Mouse (Mus musculus): ENCODE measurements around the gene Erc2. TPM values are rescaled to one million over a fixed set of nuclear protein-coding genes. Genes with fewer than 3 reads are reported as not detected.
"Not testable (repeated sequence)": the region's sequence is repeated elsewhere in the genome, so short reads cannot be mapped to it uniquely, and the experiment has no call there.

Gene Erc2
- 4.0 and 4.3 TPM in 2 replicates for polyA plus RNA-seq (2015; fragmentation: Nextera tagmentation; extraction: Ambion mirVana)

DNA sequence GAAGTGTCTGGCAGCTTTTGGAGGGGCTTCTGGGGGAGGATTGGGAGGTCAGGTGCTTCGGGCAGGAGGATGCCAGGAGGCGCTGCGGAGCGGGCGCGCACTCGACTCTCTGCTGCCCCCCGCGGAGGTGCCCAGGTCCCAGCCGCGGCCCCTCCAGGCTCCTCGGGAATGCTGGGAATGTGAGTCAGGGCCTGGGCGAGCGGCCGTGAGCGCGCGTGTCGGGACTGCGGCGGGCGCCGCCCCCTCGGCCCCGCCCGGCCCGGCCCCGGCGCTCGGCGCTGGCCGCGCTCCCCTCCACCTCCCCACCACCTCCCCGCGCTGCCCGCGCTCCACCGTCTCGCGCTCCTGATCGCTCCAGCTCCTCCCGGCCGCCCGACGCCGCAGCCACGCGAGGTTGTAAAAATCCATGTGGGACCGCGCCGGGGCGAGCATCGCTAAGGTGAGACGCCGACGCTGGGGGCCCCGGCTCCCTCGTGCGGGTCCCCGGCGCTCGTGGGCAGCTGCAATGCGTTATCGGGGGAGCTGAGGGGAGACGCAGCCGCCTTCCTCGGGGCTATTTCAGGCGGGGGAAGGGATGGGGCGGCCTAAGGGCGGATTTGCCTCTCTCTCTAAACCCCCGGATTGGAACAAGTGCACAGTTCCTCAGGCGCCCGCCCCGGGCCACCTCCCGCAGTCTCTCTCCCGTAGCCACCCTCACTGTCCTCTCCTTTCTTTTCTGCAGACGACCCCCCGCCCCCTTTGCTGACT lies at the start of gene Erc2:
Gene Erc2 (plus strand): TSS at position 253 of the 747 bp plus-strand sequence.
- H3K4me3 ChIP-seq (ENCODE audit: low read length) = peak within 1 kb of the TSS; percentile 72
- under 1% methylated on average over 56 of the region's 78 CpGs for WGBS
- H3K9me3 ChIP-seq (ENCODE audit: control insufficient read depth, low read length) = 0 out of 2 replicates have a peak, but pooled peaks cover 3% of the 10 kb centered on the region
- no peak within 1 kb of the TSS for H3K27ac ChIP-seq (ENCODE audit: low read length)
- H3K27me3 ChIP-seq (replicated peaks; ENCODE audit: control insufficient read depth, insufficient read depth, low read length) = no peaks in the 10 kb centered on the region; the same call in 1 of the 2 replicates
- H3K36me3 ChIP-seq (ENCODE audit: control insufficient read depth, insufficient read depth, low read length) = no peaks in the 10 kb centered on the region
- peak within 1 kb of the TSS; percentile 74 for H3K9ac ChIP-seq (ENCODE audit: low read depth, low read length)
- peak within 1 kb of the TSS; percentile 99 for H3K4me2 ChIP-seq (ENCODE audit: low read depth, low read length)
- H3K4me1 ChIP-seq (ENCODE audit: control insufficient read depth, insufficient read depth, low read length) = no peaks in the 10 kb centered on the region
- peak; percentile 98 for ATAC-seq

DNA sequence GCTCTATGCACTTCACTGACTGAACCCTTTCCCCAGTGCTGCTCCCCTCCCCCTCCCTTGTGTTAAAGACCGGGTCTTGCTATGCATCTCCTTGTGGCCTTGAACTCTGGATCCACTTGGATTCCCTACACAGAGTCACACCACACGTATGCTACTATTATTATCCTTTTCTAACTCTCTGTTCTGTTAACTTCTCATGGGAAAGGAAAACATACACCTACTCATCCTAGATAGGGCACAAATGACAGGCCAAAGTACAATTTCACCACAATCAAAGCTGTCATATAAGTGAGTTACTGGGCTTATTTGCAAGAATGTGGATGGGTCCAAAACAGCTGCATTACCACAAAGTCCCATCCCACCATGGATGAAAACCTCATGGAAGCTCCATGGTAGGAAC lies 43.8 kb upstream of the Erc2 start:
- no peak overlapping the region for H3K9ac ChIP-seq (ENCODE audit: low read depth, low read length)
- no peaks in the 10 kb centered on the region for H3K27me3 ChIP-seq (replicated peaks; ENCODE audit: control insufficient read depth, insufficient read depth, low read length)
- ATAC-seq = peak; percentile 60
- H3K4me1 ChIP-seq (ENCODE audit: control insufficient read depth, insufficient read depth, low read length) = no peaks in the 10 kb centered on the region
- no peaks in the 10 kb centered on the region for H3K36me3 ChIP-seq (ENCODE audit: control insufficient read depth, insufficient read depth, low read length)
- no peak overlapping the region for H3K4me3 ChIP-seq (ENCODE audit: low read length)
- 72% methylated on average over 2 of the region's 2 CpGs for WGBS
- H3K4me2 ChIP-seq (ENCODE audit: low read depth, low read length) = no peak overlapping the region
- H3K27ac ChIP-seq (ENCODE audit: low read length) = no peak overlapping the region
- 0 out of 2 replicates have a peak, but pooled peaks cover 3% of the 10 kb centered on the region for H3K9me3 ChIP-seq (ENCODE audit: control insufficient read depth, low read length)

DNA sequence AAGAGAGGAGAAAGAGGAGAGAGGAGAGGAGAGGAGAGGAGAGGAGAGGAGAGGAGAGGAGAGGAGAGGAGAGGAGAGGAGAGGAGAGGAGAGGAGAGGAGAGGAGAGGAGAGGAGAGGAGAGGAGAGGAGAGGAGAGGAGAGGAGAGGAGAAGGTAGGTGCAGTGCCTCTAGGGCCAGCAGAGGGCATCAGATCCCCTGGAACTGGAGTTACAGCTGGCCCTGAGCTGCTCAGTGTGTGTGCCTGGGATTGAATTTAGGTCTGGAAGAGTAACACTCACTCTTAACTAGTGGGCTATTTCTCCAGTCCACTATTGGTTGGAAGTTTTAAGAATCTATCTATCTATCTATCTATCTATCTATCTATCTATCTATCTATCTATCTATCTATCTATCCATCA lies 32.6 kb upstream of the Erc2 start:
- H3K9me3 ChIP-seq (ENCODE audit: control insufficient read depth, low read length); H3K27ac ChIP-seq (ENCODE audit: low read length); H3K4me3 ChIP-seq (ENCODE audit: low read length); H3K4me2 ChIP-seq (ENCODE audit: low read depth, low read length); H3K4me1 ChIP-seq (ENCODE audit: control insufficient read depth, insufficient read depth, low read length); H3K9ac ChIP-seq (ENCODE audit: low read depth, low read length); ATAC-seq; H3K27me3 ChIP-seq (replicated peaks; ENCODE audit: control insufficient read depth, insufficient read depth, low read length); H3K36me3 ChIP-seq (ENCODE audit: control insufficient read depth, insufficient read depth, low read length): not testable (repeated sequence)

DNA sequence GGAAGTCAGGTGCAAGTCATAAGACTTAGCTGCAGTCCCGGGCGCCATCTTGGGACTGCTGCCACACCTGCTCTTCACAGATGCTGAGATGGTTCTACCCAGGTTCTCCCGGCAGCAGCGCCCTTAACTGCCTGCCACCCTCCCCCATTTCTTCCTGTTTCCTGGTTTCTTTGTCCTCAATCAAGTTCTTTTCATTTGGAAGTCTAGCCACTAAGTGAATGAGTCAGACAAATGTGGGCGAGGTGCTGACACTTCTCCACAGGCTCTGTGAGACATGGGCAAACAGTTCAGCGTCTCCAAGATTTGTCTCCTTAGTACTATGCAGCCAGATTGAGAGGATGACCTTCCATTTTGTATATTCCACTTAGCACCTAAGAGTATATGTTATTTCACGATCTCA lies 30.1 kb upstream of the Erc2 start:
- Histone ChIP-seq H3K9me3 (ENCODE audit: control insufficient read depth, low read length) (no peaks in the 10 kb centered on the region), H3K4me1 (ENCODE audit: control insufficient read depth, insufficient read depth, low read length) (no peaks in the 10 kb centered on the region), H3K27me3 (replicated peaks; ENCODE audit: control insufficient read depth, insufficient read depth, low read length) (no peaks in the 10 kb centered on the region), H3K36me3 (ENCODE audit: control insufficient read depth, insufficient read depth, low read length) (no peaks in the 10 kb centered on the region), H3K9ac (ENCODE audit: low read depth, low read length) (no peak overlapping the region), H3K4me3 (ENCODE audit: low read length) (no peak overlapping the region), H3K4me2 (ENCODE audit: low read depth, low read length) (no peak overlapping the region), H3K27ac (ENCODE audit: low read length) (no peak overlapping the region)
- WGBS = 81% methylated on average over 7 of the region's 7 CpGs
- ATAC-seq = no peak

DNA sequence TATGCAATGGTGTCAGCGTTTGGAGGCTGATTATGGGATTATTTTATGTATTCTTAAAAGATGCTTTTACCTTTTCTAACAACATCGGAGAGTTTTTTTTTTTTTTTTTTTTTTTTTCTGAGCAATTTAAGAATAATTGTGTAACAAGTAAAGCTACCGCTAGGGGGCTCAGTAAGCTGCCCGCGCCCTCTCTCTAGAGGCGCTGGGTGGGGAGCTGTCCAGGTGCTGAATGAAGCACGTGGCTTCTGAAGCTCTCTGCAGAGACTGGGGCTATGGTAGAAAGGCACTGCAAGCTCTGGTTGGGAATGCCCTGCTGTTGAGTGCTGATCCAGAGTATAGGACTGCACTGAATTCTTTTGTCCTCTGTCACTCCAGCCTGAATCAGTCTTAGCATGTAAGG lies 26.0 kb upstream of the Erc2 start:
- WGBS = 4% methylated on average over 7 of the region's 7 CpGs
- ATAC-seq = peak; percentile 81

DNA sequence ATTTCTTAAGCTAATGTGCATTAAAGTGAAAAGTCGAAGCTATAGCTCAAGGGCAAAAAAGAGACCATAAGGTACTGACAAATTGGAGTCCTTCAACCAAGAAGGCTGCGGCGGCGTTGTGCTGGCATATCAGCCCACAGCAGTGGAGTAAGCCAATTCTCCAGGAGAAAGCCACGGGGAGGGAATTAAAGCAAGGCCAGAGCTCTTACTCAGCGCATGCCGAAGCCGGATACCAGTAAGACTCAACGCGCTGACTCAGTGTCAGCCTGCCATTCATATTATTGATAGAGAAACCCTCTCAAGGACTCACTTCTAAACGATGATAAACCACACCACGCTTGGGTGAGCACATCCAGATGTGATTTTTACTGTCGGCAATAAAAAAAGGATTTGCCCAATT lies 20.1 kb upstream of the Erc2 start:
- no peaks in the 10 kb centered on the region for H3K36me3 ChIP-seq (ENCODE audit: control insufficient read depth, insufficient read depth, low read length)

More for the DNA sequence above, 26.0 kb upstream of the Erc2 start:
- H3K9me3 ChIP-seq (ENCODE audit: control insufficient read depth, low read length) = no peaks in the 10 kb centered on the region
- H3K9ac ChIP-seq (ENCODE audit: low read depth, low read length) = no peak overlapping the region
- no peaks in the 10 kb centered on the region for H3K36me3 ChIP-seq (ENCODE audit: control insufficient read depth, insufficient read depth, low read length)
- no peak overlapping the region for H3K27ac ChIP-seq (ENCODE audit: low read length)
- no peak overlapping the region for H3K4me3 ChIP-seq (ENCODE audit: low read length)
- H3K27me3 ChIP-seq (replicated peaks; ENCODE audit: control insufficient read depth, insufficient read depth, low read length) = no peaks in the 10 kb centered on the region
- H3K4me2 ChIP-seq (ENCODE audit: low read depth, low read length) = no peak overlapping the region
- H3K4me1 ChIP-seq (ENCODE audit: control insufficient read depth, insufficient read depth, low read length) = no peaks in the 10 kb centered on the region

DNA sequence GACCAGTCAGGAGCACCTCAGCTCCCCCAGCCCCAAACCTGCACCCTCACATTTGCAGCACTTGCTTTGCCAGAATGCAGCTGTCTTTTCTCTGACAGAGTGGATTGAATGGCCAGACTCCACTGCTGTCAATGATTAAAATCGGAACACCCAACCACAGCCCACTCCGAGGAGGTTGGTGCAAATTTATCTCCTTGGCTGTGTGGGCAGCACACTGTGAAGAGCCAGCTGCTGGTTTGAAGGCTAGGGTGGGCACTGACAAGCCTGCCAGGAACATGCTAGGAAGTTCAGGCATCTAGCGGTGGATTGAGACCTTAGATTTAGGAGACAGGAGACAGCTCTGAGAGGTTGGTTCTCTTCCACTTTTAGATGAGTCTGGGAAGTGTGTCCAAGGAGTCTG lies 14.8 kb upstream of the Erc2 start:
- ATAC-seq = no peak
- H3K36me3 ChIP-seq (ENCODE audit: control insufficient read depth, insufficient read depth, low read length) = no peaks in the 10 kb centered on the region
- no peak overlapping the region for H3K9ac ChIP-seq (ENCODE audit: low read depth, low read length)
- no peaks in the 10 kb centered on the region for H3K9me3 ChIP-seq (ENCODE audit: control insufficient read depth, low read length)
- 56% methylated on average over 3 of the region's 3 CpGs for WGBS
- no peak overlapping the region for H3K4me2 ChIP-seq (ENCODE audit: low read depth, low read length)
- H3K27ac ChIP-seq (ENCODE audit: low read length) = no peak overlapping the region
- no peaks in the 10 kb centered on the region for H3K27me3 ChIP-seq (replicated peaks; ENCODE audit: control insufficient read depth, insufficient read depth, low read length)
- H3K4me3 ChIP-seq (ENCODE audit: low read length) = no peak overlapping the region
- H3K4me1 ChIP-seq (ENCODE audit: control insufficient read depth, insufficient read depth, low read length) = no peaks in the 10 kb centered on the region

More for the DNA sequence above, 20.1 kb upstream of the Erc2 start:
- no peaks in the 10 kb centered on the region for H3K9me3 ChIP-seq (ENCODE audit: control insufficient read depth, low read length)
- no peak overlapping the region for H3K27ac ChIP-seq (ENCODE audit: low read length)
- H3K4me1 ChIP-seq (ENCODE audit: control insufficient read depth, insufficient read depth, low read length) = no peaks in the 10 kb centered on the region
- no peak for ATAC-seq
- H3K4me2 ChIP-seq (ENCODE audit: low read depth, low read length) = no peak overlapping the region
- H3K27me3 ChIP-seq (replicated peaks; ENCODE audit: control insufficient read depth, insufficient read depth, low read length) = no peaks in the 10 kb centered on the region
- no peak overlapping the region for H3K9ac ChIP-seq (ENCODE audit: low read depth, low read length)
- H3K4me3 ChIP-seq (ENCODE audit: low read length) = no peak overlapping the region
- WGBS = 68% methylated on average over 13 of the region's 13 CpGs

DNA sequence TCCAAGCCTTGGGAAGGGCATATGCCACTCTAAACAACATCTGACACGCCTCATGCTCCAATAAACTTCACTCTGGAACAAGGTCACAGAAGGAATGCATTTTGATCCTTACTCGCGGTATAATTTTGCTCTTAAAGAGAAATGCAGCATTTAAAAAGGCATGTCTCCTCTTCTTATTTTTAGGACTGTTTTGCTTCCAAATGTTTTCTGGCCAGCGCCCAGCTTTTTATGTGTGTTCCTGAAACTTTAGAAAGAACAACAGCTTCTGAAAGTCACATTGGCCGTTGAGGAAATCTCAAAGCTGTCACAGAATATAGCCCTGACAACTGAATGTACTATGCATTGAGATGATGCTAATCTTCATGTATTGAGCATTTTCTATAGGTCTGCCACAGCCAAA lies 8.5 kb upstream of the Erc2 start:
- no peaks in the 10 kb centered on the region for H3K36me3 ChIP-seq (ENCODE audit: control insufficient read depth, insufficient read depth, low read length)
- WGBS = 69% methylated on average over 5 of the region's 5 CpGs

DNA sequence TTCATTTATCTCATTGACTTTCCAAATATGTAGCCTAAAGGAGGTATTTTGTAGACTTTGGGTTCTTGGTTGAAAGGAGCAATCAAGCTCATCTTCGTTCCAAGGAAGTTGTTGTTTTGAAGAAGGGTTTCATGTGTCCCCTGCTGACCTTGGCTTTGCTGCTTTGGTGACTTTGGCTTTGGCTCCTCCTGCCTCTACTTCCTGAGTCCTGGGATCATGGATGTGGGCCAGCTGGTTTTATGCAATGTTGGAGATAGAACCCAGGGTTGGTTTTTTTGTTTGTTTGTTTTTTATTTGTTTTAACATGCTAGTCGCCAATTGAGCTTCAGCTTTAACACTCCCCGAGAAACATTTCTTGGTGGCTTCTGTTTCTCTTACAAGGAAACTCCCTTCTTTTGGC lies 4.9 kb upstream of the Erc2 start:
- Histone ChIP-seq H3K4me2 (ENCODE audit: low read depth, low read length) (no peak overlapping the region), H3K27me3 (replicated peaks; ENCODE audit: control insufficient read depth, insufficient read depth, low read length) (no peaks in the 10 kb centered on the region), H3K4me3 (ENCODE audit: low read length) (no peak overlapping the region), H3K36me3 (ENCODE audit: control insufficient read depth, insufficient read depth, low read length) (no peaks in the 10 kb centered on the region), H3K4me1 (ENCODE audit: control insufficient read depth, insufficient read depth, low read length) (no peaks in the 10 kb centered on the region), H3K9me3 (ENCODE audit: control insufficient read depth, low read length) (no peaks in the 10 kb centered on the region), H3K27ac (ENCODE audit: low read length) (no peak overlapping the region), H3K9ac (ENCODE audit: low read depth, low read length) (no peak overlapping the region)
- WGBS = 70% methylated on average over 3 of the region's 3 CpGs
- no peak for ATAC-seq

More for the DNA sequence above, 8.5 kb upstream of the Erc2 start:
- no peak overlapping the region for H3K4me3 ChIP-seq (ENCODE audit: low read length)
- H3K4me2 ChIP-seq (ENCODE audit: low read depth, low read length) = no peak overlapping the region
- no peaks in the 10 kb centered on the region for H3K4me1 ChIP-seq (ENCODE audit: control insufficient read depth, insufficient read depth, low read length)
- no peaks in the 10 kb centered on the region for H3K9me3 ChIP-seq (ENCODE audit: control insufficient read depth, low read length)
- no peak overlapping the region for H3K27ac ChIP-seq (ENCODE audit: low read length)
- no peak overlapping the region for H3K9ac ChIP-seq (ENCODE audit: low read depth, low read length)
- H3K27me3 ChIP-seq (replicated peaks; ENCODE audit: control insufficient read depth, insufficient read depth, low read length) = no peaks in the 10 kb centered on the region
- no peak for ATAC-seq

DNA sequence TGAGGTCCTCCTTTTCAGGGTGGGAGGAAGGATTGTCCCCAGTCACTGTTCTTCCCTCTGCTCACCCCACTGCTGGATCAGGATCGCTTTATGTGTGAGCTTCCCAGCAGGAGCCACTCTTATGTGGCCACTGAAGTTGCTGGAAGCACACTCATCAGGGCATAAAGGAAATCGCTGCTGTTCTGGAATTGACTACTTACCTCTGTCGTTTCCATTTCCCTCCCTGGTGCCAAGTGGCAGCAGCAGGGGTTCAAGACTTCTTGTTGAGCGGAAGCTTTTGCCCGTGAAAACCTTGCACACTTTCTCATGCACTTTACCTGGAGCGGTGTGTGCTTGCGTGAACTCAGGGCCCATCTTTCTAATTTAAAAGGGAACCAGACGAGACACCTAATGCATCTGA lies 652 bp upstream of the Erc2 start:
- H3K4me3 ChIP-seq (ENCODE audit: low read length) = no peak overlapping the region

More for the DNA sequence above, 652 bp upstream of the Erc2 start:
- Histone ChIP-seq H3K27me3 (replicated peaks; ENCODE audit: control insufficient read depth, insufficient read depth, low read length) (no peaks in the 10 kb centered on the region; the same call in 1 of the 2 replicates), H3K4me2 (ENCODE audit: low read depth, low read length) (no peak overlapping the region), H3K9me3 (ENCODE audit: control insufficient read depth, low read length) (no peaks in the 10 kb centered on the region), H3K9ac (ENCODE audit: low read depth, low read length) (no peak overlapping the region), H3K36me3 (ENCODE audit: control insufficient read depth, insufficient read depth, low read length) (no peaks in the 10 kb centered on the region), H3K27ac (ENCODE audit: low read length) (no peak overlapping the region), H3K4me1 (ENCODE audit: control insufficient read depth, insufficient read depth, low read length) (no peaks in the 10 kb centered on the region)
- no peak for ATAC-seq
- 46% methylated on average over 8 of the region's 8 CpGs for WGBS

Data from intestine, embryonic 16.5 days (tissue).